Mouse (Mus musculus) spleen, adult 2 months (tissue): ENCODE results near the gene Arhgap25.

ENCODE experiments used
- CTCF ChIP-seq: fragments of 200-500 bp; IDR thresholded peaks from 2 replicates; pipeline ENCODE4 v1.5.1; 2011; ENCODE audit warnings: mild to moderate bottlenecking, inconsistent platforms; ENCODE audit not compliant: insufficient read depth, insufficient read length, insufficient replicate concordance; ENCODE audit errors: extremely low read depth
- POLR2A ChIP-seq: fragments of 200-500 bp; IDR thresholded peaks from 2 replicates; pipeline ENCODE4 v1.6.1; 2011; ENCODE audit warnings: low read depth, low read length, inconsistent platforms

DNA sequence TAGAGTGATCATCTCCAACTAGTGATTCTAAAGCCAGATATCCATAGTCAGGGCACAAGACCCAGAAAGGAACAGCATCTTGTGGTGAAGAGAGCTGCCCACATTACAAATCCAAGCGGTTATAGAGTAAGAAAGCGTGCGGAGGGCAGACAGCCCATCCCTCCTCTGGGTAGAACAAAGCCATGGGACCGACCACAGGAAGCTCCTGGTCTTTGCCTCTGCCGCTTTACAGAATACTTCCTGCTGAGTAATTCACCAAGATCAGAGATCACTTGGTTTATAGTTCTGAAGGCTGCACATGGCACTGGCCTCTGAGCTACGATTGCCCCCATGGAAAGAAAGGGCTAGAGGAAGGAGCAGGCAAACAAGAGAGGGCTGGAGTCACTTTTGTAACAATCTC lies 30.6 kb downstream of the Arhgap25 start:
- TF ChIP-seq CTCF (no peak), POLR2A (no peak)
